Mouse (Mus musculus) megakaryocyte, embryonic 14.5 days (primary cell): ENCODE measurements around the gene Pcna.

ENCODE experiments used
- FLI1 ChIP-seq: IDR thresholded peaks from 2 replicates; pipeline ENCODE4 v1.6.1; 2012; ENCODE audit warnings: low read length, inconsistent platforms, mixed read lengths
- GATA1 ChIP-seq: IDR thresholded peaks from 3 replicates; pipeline ENCODE4 v1.6.1; 2012; ENCODE audit warnings: mixed read lengths, low read length, inconsistent platforms, borderline replicate concordance

GRCm38 (mm10) chr2:132208246-132208881 lies 44.8 kb downstream of the Pcna start:
- TF ChIP-seq GATA1 (no peak), FLI1 (no peak)
